Mouse (Mus musculus) E14TG2a.4 (cell line): ENCODE measurements at regions not wholly inside any gene's neighbourhood (a gene's known extent, or its start where the extent isn't known, plus 50 kb on each side); places are given as distances from the start of the nearest gene placed in this dataset.
A peak's percentile ranks its signal among the peaks of the same experiment; 100 is the strongest.

Experiments
- CTCF ChIP-seq: conservative IDR thresholded peaks from 2 replicates; pipeline ENCODE4 v1.5.1; 2014; ENCODE audit warnings: low read length
- NANOG ChIP-seq: IDR thresholded peaks from 2 replicates; pipeline ENCODE4 v1.6.1; 2014; ENCODE audit warnings: borderline replicate concordance, low read length, mixed read lengths
- POU5F1 ChIP-seq: IDR thresholded peaks from 2 replicates; pipeline ENCODE4 v1.6.1; 2014; ENCODE audit warnings: low read length, borderline replicate concordance

- TF ChIP-seq POU5F1 (no peak), CTCF (no peak), NANOG (peak; percentile 66; the same call in 1 of the 2 replicates)
These were observed 108.2 kb downstream of the Gm9376 start for GRCm38 (mm10) chr14:118374819-118375520.
